Mouse (Mus musculus) hindbrain, embryonic 16.5 days (tissue): ENCODE measurements around the gene Ttll7. TPM values are rescaled to one million over a fixed set of nuclear protein-coding genes. Genes with fewer than 3 reads are reported as not detected.

Experiments
- ATAC-seq: fragments of 200-750 bp; cut with Nextera tagmentation; 2 replicates; pipeline ENCODE4 v1.8.0; 2017; ENCODE audit warnings: moderate TSS enrichment, moderate library complexity
- H3K27ac ChIP-seq: fragments of 300-500 bp; sonication (generic); 2 replicates; pipeline ENCODE4 v1.5.1; 2014; ENCODE audit warnings: low read depth, mild to moderate bottlenecking, control low read depth, low read length, moderate library complexity
- H3K27me3 ChIP-seq: fragments of 300-500 bp; sonication (generic); replicated peaks from 2 replicates; pipeline ENCODE4 v1.6.1; 2014; ENCODE audit warnings: low read length; ENCODE audit not compliant: control insufficient read depth, insufficient read depth
- H3K36me3 ChIP-seq: fragments of 300-500 bp; sonication (generic); 2 replicates; pipeline ENCODE4 v1.6.1; 2014; ENCODE audit warnings: mild to moderate bottlenecking, low read length, moderate library complexity, mixed read lengths; ENCODE audit not compliant: control insufficient read depth, insufficient read depth
- H3K4me1 ChIP-seq: fragments of 300-500 bp; sonication (generic); 2 replicates; pipeline ENCODE4 v1.6.1; 2014; ENCODE audit warnings: low read depth, low read length; ENCODE audit not compliant: control insufficient read depth, insufficient read depth
- H3K4me2 ChIP-seq: fragments of 300-500 bp; sonication (generic); 2 replicates; pipeline ENCODE4 v1.6.1; 2014; ENCODE audit warnings: mild to moderate bottlenecking, low read length, control low read depth, moderate library complexity
- H3K4me3 ChIP-seq: fragments of 300-500 bp; sonication (generic); 2 replicates; pipeline ENCODE4 v1.5.1; 2014; ENCODE audit warnings: mild to moderate bottlenecking, low read length, control low read depth, moderate library complexity
- H3K9ac ChIP-seq: fragments of 300-500 bp; sonication (generic); 2 replicates; pipeline ENCODE4 v1.6.1; 2014; ENCODE audit warnings: low read depth, mild to moderate bottlenecking, control low read depth, low read length, moderate library complexity
- H3K9me3 ChIP-seq: fragments of 300-500 bp; sonication (generic); 2 replicates; pipeline ENCODE4 v1.6.1; 2014; ENCODE audit warnings: mild to moderate bottlenecking, low read length, moderate library complexity; ENCODE audit not compliant: control insufficient read depth
- WGBS: fragments of 180-500 bp; shearing (Covaris S2); extraction: QIAGEN DNeasy Blood & Tissue Kit; methylation state at CpG from one replicate; pipeline ENCODE4 v1.1.7; 2014; 5-methylcytosine and 5-hydroxymethylcytosine counted together
- polyA plus RNA-seq: library from polyadenylated mRNA; unstranded; fragments of >200 nt; fragmentation: Nextera tagmentation; extraction: Ambion mirVana; gene quantifications from 2 replicates; pipeline ENCODE4 v1.2.1, GENCODE M21; 2015

The Ttll7 gene
- polyA plus RNA-seq, 1 experiment from 2014 or later: 7.8 TPM

DNA sequence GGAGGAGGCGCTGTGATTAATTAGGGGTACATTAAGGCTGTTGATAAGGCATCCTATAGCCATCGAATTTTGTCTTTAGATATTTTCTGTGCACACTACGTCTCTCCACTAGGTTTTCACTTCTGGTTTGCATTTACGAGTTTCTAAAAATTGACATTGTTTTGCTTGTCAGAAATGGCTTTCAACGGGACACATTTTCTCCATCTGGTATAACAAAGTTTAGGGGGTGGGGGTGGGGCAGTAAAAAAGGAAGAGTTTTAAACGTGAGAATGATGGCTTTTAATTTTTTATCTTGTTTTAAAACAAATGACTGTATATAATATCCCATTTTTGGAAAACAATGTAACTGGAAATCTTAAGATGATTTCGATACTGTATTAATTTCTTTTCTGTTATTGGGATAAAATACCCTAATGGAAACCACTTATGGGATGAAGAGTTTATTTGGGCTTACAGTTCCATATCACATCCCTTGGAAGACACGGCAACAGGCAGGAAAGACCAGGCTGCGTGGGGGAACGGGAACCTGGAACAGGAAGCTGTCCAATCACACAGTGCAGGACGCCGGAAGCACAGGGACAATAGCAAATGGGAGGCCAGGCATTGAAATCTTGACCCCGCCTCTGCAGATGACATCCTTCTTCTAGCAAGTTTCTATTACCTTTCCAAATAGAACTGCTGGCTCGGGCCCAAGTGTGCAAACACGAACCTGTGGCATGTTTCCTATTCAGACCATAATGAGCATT lies 142.7 kb downstream of the Ttll7 start:
- ATAC-seq: no peak
- H3K27me3 ChIP-seq: no peaks in the 10 kb centered on the region
- H3K9ac ChIP-seq: no peak overlapping the region
- no peaks in the 10 kb centered on the region for H3K36me3 ChIP-seq
- no peaks in the 10 kb centered on the region for H3K9me3 ChIP-seq
- WGBS: 62% methylated on average over 15 of the region's 15 CpGs
- no peak overlapping the region for H3K4me3 ChIP-seq
- H3K4me2 ChIP-seq: peak overlapping the region; percentile 45
- no peaks in the 10 kb centered on the region for H3K4me1 ChIP-seq
- H3K27ac ChIP-seq: no peak overlapping the region

DNA sequence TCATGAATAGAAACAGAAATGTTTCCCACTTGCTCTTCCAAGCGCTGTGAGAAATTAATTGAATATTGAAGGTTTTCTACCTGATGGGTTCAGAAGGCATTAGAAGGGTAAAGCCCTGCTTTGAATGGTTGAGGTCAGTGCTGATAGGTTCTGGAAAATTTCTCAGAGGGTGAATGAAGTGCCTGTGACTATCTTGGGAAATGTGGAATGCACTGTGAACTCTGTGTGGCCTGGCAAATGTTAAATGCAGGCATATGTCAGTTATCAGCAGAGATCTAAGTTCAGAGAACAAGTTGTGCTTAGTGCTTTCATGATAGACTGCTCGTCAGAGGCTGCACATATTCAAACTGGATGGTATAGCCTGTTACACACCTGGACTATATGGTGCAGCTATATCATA lies 147.0 kb downstream of the Ttll7 start:
- ATAC-seq: no peak
- Histone ChIP-seq H3K9me3 (no peaks in the 10 kb centered on the region), H3K27ac (no peak overlapping the region), H3K4me1 (no peaks in the 10 kb centered on the region), H3K4me3 (no peak overlapping the region), H3K27me3 (no peaks in the 10 kb centered on the region), H3K36me3 (no peaks in the 10 kb centered on the region), H3K4me2 (no peak overlapping the region), H3K9ac (no peak overlapping the region)
- WGBS: 83% methylated on average over 2 of the region's 2 CpGs

DNA sequence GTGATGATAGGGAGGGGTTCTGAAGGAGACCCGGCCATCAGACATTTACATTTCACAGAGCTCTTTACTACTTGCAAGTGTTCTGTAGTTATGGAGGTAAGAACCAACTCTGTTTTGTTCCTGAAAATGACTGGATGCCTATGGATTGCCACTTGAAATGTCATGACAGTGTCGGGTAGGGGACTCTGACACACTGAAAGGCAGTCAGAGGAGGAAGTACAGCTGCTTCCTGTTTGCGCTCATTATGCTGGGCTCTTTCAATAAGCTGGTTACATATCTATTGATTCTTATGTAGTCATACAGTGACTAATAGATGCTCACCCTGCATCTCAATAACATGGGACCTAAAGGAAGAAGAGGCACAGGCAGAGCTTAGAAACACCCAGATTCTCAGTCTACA lies 148.8 kb downstream of the Ttll7 start:
- Histone ChIP-seq H3K4me3 (no peak overlapping the region), H3K9ac (no peak overlapping the region), H3K27me3 (no peaks in the 10 kb centered on the region), H3K4me2 (no peak overlapping the region), H3K4me1 (no peaks in the 10 kb centered on the region), H3K27ac (no peak overlapping the region), H3K9me3 (no peaks in the 10 kb centered on the region), H3K36me3 (no peaks in the 10 kb centered on the region)
- WGBS: 84% methylated on average over 3 of the region's 3 CpGs
- no peak for ATAC-seq

DNA sequence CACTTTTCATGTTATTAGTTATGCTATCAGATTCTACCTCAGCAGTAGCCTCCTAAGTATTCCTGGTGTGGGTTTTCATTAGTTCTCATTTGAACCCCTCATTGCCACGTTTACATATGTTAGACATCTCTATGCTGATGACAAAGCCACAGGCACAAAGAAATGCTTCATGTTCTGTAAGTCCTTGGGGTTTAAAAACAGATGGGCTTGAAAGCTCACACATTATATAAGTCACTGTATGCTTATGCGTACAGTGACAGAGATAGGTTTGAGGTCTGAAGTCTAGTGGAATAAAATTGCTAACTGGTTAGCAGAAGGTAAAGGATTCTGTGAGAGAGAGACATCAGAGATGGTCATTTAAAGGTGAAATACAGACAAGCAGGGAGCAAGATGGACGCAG lies 149.4 kb downstream of the Ttll7 start:
- Histone ChIP-seq H3K27me3 (no peaks in the 10 kb centered on the region), H3K4me3 (no peak overlapping the region), H3K4me1 (no peaks in the 10 kb centered on the region), H3K36me3 (no peaks in the 10 kb centered on the region), H3K9ac (no peak overlapping the region), H3K27ac (no peak overlapping the region), H3K4me2 (no peak overlapping the region), H3K9me3 (no peaks in the 10 kb centered on the region)
- WGBS: 75% methylated on average over 3 of the region's 3 CpGs
- no peak for ATAC-seq

DNA sequence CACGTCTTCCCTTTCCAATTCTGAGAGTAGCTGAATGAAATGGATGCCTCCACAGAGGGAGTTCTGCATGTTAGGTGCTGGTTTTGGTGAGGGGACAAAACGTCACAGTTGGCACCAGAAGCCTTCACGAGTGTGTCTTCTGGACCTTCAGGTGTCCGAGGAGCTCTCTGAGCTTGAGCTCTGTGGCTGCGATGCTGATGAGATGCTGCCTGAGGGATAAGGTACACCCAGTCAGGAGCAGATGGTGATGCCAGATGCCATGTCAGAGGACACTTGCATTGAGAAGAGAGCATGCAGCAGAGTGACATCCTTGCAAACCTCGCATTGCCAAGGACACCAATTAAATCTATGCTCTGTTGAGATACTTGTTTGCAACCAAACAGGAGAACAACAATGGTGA lies 164.3 kb downstream of the Ttll7 start:
- ATAC-seq: no peak
- 76% methylated on average over 6 of the region's 6 CpGs for WGBS
- H3K4me3 ChIP-seq: no peak overlapping the region
- H3K4me1 ChIP-seq: no peaks in the 10 kb centered on the region
- H3K9ac ChIP-seq: no peak overlapping the region
- H3K27ac ChIP-seq: no peak overlapping the region
- no peaks in the 10 kb centered on the region for H3K36me3 ChIP-seq
- H3K27me3 ChIP-seq: no peaks in the 10 kb centered on the region
- no peaks in the 10 kb centered on the region for H3K9me3 ChIP-seq
- no peak overlapping the region for H3K4me2 ChIP-seq

DNA sequence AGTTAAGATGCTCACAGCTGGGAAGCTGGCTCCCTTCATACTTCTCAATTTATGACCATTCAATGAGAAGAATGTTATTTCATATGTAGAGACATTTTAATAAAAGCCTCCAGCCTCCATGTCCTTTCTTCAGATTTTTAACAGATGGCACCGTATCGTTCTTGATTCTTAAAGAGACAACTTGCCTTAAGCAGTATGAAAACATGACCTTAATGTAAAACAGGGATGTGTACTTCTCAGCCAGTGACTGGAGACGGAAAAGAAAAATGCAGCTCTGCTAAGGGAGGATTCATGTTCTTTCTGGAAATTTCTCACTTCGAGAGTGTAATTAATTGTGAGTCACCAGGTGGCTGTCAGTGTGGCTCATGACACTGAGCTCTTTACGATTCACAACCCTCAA lies 167.3 kb downstream of the Ttll7 start:
- ATAC-seq: no peak
- Histone ChIP-seq H3K27me3 (no peaks in the 10 kb centered on the region), H3K4me3 (no peak overlapping the region), H3K4me2 (no peak overlapping the region), H3K9ac (no peak overlapping the region), H3K4me1 (no peaks in the 10 kb centered on the region), H3K27ac (no peak overlapping the region), H3K9me3 (no peaks in the 10 kb centered on the region), H3K36me3 (no peaks in the 10 kb centered on the region)
- 58% methylated on average over 5 of the region's 5 CpGs for WGBS

DNA sequence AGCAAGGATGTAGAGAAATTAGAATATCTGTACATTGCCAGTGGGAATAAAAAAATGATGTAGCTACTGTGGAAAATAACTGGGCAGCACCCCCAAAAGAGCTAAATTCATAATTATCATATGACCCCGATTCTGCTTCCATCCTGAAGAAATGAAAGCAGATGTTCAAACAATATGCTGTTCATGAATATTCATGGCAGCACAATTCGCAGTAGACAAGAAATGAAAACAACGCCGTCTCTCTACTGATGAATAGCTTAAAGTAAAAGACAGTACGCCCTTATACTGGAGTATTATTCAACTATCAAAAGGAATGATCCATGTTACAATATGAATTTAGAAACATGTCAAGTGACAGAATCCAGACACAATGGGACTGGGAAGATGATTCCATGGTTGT lies 174.1 kb downstream of the Ttll7 start:
- WGBS: 47% methylated on average over 5 of the region's 5 CpGs
- ATAC-seq: no peak
- Histone ChIP-seq H3K4me3 (no peak overlapping the region), H3K27ac (no peak overlapping the region), H3K4me1 (no peaks in the 10 kb centered on the region), H3K9ac (no peak overlapping the region), H3K27me3 (no peaks in the 10 kb centered on the region), H3K9me3 (no peaks in the 10 kb centered on the region), H3K36me3 (no peaks in the 10 kb centered on the region), H3K4me2 (no peak overlapping the region)

DNA sequence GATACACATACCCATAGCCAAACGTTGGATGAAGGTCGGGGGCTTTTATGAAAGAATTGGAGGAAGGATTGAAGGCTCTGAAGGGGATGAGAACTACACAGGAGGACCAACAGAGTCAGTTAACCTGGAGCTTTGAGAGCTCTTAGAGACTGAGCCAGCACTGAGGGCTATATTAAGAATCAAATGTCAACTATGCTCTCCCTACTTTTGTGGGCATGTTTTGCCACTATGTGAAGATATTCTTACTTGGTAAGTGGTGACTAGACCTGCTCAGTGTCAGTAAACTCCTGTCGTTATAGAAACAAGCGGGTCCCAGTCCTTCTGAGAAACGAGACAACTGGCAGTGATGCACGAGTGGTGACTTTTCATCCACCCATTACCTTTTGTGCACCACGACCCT lies 176.2 kb downstream of the Ttll7 start:
- no peak overlapping the region for H3K9ac ChIP-seq
- H3K27me3 ChIP-seq: no peaks in the 10 kb centered on the region
- 93% methylated on average over 7 of the region's 7 CpGs for WGBS
- H3K4me3 ChIP-seq: no peak overlapping the region
- H3K36me3 ChIP-seq: no peaks in the 10 kb centered on the region
- no peak overlapping the region for H3K27ac ChIP-seq
- H3K4me1 ChIP-seq: no peaks in the 10 kb centered on the region
- H3K4me2 ChIP-seq: no peak overlapping the region
- no peak for ATAC-seq
- no peaks in the 10 kb centered on the region for H3K9me3 ChIP-seq

DNA sequence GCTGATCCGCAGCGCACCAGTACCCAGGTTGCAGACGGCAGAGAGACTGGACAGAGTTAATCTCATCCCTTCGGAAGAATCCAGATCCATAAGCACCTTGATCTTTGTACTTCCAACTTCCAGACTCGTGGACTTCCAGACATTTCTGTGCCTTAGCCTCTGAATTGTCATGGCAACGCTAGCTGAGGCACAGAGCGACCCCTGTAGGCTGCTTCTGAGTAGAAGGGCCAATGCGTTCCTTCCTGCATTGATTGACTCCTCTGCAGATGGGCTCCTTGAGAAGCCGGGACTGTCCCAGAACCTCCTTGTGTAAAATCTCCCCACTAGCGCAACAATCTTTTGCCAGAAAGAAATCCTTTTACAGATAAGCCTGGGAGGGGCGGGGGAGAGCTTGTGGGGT lies 177.6 kb downstream of the Ttll7 start:
- no peaks in the 10 kb centered on the region for H3K36me3 ChIP-seq
- no peak overlapping the region for H3K9ac ChIP-seq
- 78% methylated on average over 11 of the region's 11 CpGs for WGBS
- H3K4me2 ChIP-seq: no peak overlapping the region
- ATAC-seq: no peak
- H3K27me3 ChIP-seq: no peaks in the 10 kb centered on the region
- H3K27ac ChIP-seq: no peak overlapping the region
- no peaks in the 10 kb centered on the region for H3K4me1 ChIP-seq
- H3K9me3 ChIP-seq: no peaks in the 10 kb centered on the region
- H3K4me3 ChIP-seq: no peak overlapping the region
